Mouse (Mus musculus) myocyte (in vitro differentiated cells): Measurements from ENCODE around the gene Syne2.

ENCODE experiments used
- MAX ChIP-seq: IDR thresholded peaks from one replicate; pipeline ENCODE4 v1.6.1; 2011; ENCODE audit warnings: low read depth, mild to moderate bottlenecking, control low read depth
- POLR2A ChIP-seq: IDR thresholded peaks from one replicate; pipeline ENCODE4 v1.6.1; 2011; ENCODE audit warnings: low read depth, mild to moderate bottlenecking, control low read depth, moderate library complexity; ENCODE audit not compliant: insufficient read length
- POLR2AphosphoS2 ChIP-seq: IDR thresholded peaks from one replicate; pipeline ENCODE4 v1.6.1; 2011; ENCODE audit warnings: low read depth, control low read depth; ENCODE audit not compliant: insufficient read length
- TCF3 ChIP-seq: IDR thresholded peaks from one replicate; pipeline ENCODE4 v1.6.1; 2011; ENCODE audit warnings: low read depth, control low read depth; ENCODE audit not compliant: insufficient read length

- TF ChIP-seq MAX (no peak), POLR2A (no peak), POLR2AphosphoS2 (no peak), TCF3 (no peak)
Measured at GRCm38 (mm10) chr12:75855621-75856020, 37.7 kb downstream of the Syne2 start.
